Mouse (Mus musculus): ENCODE data around the gene Eif4e.
A peak's percentile ranks its signal among the peaks of the same experiment; 100 is the strongest.

Eif4e gene

DNA sequence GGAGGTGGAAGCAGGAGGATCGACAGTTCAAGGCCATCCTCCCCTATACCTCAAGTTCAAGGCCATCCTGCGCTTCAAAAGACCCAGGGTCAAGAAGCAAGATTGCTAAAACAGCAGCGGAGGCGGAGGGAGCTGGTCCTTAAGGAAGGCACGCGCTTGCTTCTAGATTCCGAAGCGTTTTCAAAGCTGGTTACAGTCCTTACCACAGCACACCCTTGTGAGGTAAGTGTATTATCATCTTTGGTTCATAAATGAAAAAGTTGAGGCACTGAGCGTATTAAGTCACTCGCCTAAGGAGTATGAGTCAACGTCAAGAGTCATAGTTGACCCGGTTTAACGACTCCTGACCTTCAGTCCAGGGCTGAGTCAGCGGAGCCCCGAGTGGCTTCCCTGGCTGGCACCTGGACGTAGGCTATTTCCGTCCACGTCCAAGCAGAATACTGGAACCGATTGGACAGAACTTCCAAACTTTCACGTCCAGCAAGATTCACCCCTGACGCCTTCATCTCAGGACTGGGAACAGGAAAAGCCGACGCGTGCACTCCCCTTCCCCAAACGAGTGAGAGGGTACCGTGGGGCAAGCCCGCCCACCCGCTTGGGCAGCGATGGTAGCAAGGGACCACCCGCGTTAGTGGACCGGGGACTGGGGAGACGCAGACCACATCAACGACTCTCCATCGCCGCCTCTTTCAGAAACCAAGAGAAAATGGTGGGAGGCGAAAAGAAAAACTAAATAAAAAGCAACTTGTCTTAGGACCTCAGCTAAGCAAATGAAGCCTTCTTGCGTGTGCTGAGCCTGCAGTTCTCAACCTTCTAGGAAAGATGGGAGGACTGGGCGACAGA, at the start of gene Eif4e:
Gene Eif4e, plus strand, starts transcription at position 107 of the 843 bp plus-strand sequence.
- DNase-seq = peak; percentile 60 to 76

DNA sequence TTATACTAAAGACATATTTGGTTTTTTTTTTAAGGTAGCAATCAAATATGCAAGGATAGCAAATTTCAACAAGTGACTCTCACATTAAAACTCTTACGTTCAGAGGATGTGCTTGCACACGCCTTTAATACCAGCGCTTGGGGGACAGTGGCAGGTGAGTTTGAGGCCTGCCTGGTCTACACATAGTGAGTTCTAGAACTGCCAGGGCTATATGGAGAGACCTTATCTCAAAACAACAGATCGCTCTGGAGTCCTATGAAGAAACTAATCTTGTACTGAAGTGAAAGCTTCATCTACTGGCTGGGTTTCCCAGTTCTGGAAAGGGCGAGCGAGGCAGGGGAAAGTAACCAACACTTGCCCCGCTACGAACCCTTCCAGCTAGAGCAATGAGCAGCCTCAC, 46.5 kb upstream of the Eif4e start:
- DNase-seq = no peak

DNA sequence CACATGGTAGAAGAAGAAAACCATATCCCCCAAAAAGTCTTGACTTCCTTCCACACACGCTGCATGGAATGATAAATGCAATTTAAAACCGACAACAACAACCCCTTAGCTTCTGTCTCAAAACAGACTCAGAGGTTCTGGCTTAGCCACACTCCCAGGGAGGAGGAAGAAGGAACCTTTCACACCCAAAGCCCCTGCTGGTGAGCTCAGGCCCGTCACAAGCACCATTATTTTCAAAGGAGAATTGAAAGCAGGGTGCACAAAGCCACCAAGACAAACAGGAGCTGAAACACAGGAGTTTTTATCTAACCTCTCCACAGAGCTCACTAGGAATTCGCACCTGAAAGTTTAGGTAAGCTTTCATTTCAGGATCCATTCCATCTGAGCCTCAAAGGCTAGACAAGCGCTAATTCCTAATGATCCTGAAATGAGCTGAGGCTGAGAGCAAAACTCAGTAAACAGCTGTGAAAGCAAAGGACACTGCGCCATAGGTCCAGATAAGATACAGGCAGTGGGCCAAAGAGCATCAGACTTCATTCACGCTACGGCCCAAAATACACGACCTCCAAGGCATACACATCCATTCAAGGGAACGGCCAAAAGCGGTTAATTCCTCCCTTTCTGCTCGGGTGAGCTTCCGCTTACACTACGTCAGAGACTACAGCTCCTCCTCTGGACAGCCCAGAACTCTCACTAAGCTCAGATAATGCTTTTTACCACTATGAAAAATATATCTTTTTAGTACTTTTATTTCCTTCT, 44.3 kb upstream of the Eif4e start:
- DNase-seq = peak in 1 of 2 experiments; percentile 11

DNA sequence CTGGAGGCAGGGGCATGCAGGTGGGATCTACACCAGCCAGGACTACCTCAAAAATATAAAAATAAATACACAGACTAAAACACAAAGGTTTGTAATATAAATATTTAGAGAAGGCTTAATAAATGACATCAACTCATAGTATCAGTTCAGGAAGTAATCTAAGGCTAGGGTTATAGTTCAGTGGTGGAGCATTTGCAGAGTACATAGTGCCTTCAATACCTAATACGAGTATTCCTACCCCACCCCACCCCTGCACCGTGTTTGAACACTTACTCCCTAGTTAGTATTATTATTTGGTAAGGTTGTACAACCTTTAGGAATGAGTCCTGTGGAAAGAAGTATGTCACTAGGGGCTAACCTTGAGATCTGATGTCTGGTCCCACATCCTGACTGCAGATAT, 42.7 kb upstream of the Eif4e start:
- no peak for DNase-seq

DNA sequence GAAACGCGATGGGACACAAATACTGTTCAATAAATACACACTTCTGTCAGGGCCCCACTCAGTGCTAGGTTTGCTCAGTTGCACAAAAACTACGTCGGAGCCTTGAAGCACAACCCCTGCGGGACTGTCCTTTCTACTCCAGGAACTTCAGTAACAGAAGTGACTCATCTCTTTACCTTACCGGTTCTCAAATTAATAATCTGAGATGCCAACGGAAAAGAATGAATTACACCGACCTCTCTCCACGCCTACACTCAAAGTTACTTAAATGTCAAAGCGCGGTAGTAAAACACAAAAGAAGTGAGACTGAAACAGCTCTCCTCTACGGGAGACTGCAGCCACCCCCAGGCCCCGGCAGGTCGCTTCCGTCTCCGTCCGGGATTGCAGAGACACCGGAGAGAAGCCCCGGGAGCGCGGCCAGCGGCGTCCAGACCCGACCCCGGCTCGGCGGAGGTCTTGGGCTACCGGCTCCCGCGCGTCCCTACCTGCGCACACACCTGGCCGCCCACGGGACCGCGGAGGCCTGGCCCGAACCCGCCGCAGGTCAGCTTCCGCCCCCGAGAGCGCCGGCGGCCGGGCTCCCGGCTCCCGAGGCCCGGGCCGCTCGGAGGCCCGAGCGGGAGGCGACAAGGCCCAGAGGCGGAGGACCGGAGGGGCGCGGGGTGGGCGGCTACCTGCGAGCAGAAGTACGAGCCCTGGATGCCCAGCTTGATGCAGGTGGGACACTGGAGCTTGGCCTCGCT, 37.2 kb upstream of the Eif4e start:
- DNase-seq = no peak

DNA sequence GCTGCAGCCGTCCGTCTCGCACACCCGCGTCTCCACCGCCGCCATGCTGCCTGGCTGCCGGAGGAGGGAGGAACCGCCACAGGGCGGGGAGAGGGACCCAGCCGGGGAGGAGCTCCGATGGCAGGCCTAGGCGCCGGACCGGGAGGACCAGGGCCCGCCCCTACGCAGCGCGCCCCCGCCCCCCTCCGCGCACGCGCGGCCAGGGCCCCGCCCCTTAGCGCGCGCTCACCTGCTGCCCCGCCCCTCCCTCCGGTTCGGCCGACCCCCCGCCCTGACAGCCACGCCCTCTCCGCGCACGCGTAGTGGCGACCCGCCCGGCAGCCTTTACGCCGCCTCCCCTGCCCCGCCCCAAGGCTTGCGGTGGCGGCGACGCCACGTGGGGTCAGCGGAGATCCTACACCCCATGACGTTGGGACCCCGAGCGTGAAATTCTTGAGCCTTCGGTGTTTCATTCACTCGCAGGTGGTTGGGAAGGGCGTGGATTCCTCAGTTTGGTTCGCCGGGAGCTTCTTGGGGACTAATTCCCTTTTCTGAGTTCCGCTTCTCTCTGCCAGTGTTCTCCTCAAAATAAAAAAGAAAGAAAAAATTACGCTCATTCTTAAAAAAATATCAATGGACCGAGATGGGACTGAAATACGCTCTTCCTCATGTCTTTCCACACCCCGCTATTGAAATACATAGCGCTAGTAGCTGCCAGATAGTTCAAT, 36.5 kb upstream of the Eif4e start, which contains the start of gene Metap1:
Gene Metap1, minus strand, starts transcription at position 189 of the 707 bp plus-strand sequence.
- peak; percentile 98 for DNase-seq

DNA sequence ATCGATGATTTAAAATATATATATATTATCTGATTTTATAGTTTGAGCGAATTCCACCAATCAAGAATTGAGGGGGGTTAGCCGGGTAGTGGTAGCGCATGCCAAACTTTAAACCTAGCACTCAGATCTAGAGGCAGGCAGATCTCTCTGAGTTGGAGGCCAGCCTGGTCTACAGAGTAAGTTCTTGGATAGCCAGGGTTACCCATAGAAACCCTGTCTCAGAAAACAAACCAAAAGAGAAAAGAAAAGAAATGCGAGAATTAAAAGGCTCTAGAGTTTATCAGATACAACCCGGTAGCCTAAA, 36.0 kb upstream of the Eif4e start:
- DNase-seq = no peak

DNA sequence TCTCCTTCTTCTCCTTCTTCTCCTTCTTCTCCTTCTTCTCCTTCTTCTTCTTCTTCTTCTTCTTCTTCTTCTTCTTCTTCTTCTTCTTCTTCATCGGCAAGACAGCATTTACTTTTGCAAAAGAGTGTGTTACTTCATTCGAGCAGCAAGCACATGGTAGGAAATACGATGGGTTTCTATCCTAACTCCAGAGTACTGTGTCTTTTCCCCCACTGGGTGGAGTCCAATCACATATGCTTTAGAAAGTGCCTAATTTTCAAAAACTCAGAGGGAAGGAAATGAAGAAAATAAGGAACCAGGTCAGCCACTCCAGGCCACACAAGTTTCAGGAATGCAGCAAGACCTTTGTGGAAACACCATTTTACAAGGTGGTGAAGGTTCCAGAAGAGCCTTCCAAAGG, 32.3 kb upstream of the Eif4e start:
- DNase-seq = no peak

DNA sequence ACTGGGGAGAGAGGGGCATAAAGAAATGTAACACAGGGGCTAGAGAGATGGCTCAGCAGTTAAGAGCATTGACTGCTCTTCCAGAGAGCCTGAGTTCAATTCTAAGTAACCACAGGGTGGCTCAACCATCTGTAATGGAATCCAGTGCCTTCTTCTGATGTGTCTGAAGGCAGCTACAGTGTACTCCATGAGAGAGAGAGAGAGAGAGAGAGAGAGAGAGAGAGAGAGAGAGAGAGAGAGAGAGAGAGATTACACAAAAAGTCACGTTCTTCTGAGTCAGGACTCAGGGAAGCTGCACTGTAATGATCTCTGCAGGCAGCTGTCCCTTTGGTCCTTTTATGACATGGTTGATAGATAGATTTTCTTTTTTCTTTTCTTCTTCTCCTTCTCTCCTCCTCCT, 31.4 kb upstream of the Eif4e start:
- no peak for DNase-seq

DNA sequence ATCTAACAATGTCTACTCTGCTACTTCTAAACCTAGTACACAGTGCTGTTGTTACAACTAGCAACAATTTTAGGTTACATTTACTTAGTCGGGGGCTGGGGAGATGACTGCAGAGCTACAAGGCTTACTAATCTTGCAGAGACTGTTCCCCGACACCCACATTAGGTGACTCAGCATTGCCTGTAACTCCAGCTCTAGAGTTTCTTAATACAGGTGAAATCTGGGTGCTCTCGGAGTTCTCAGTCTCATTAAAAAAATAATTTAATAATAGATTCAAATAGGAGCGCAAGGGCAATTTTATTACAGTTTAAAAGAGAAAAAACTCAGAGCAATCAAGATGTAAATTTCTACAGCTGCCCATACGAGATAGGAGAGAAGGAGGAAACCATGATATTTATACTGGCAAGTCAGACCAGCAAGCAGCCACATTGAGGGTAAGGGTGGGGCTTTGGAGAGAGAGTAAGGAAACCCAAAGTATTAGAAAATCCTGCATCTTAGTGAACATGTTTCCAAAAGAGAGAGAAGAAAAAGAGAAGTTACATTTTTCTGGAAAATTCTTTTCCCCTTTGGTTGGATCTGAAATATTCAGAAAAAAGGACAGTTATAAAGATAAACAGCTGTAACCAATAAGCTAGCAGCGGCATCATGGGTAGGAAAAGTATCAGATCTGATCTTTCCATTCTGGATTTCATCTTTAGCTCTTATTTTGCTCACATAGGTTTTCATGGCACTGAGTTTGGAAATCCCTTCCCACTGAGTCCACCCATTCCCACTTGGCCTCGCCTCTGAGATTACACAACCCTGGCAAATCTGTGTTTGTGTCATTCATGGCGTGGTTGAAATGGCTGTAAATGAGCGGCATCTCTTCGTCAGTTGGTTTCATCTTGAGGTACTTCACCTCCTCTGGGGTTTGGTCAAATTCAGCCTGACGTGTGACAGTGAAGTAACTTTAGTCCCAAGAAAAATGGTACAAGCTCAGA, 30.5 kb upstream of the Eif4e start:
- no peak for DNase-seq

DNA sequence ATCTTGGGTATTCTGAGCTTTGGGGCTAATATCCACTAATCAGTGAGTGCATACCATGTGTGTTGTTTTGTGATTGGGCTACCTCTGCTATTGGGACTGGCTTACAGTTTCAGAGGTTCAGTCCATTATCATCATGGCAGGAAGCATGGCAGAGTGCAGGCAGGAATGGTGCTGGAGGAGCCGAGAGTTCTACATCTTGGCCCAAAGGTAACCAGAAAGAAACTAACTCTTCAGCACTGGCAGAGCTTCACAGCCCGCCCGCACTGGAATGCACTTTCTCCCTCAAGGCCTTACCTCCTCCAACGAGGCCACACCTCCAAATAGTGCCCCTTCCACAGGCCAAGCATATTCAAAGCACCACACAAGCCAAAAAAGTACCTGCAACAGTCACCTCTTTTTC, 27.2 kb upstream of the Eif4e start:
- no peak for DNase-seq

DNA sequence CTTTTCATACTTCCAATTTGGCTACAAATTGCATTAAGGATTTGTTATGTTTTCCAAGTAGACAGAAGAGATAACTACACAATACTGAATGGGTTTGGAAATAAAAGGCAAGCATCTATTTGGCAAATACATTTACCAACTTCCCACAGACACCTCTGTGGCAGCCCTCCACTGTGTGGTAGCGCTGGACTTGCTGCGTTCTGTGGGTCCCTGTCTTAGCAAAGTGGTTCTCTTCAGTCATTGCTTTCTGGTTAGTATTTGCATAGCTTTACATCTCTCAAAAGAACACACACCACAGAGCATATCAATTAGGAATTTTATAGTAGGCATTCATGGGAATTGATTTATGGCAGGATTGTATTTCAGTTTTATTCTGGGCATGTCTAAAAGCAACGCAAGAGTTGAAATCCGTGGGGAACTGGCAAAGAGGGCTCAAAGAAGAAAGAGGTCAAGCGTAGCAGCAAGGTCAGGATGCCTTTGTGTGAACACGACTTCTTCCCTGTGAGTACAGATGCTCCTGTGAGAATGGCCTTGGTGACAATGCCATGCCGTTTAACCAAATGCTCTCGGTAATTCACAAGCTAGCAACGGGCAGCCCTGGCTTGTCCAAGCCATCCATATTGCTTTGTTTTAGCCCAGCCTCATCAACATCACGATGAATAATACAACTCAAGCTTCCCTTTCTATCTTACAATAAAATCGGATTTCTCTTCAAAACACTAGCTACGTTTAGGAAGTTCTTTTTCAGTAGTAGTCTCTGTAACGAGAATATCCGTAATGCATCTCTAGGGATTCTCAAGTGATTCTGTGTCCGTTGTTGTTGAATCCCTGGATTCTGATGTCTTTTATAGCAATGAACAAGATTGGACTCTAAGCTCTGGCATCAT, 25.9 kb upstream of the Eif4e start:
- DNase-seq = no peak

DNA sequence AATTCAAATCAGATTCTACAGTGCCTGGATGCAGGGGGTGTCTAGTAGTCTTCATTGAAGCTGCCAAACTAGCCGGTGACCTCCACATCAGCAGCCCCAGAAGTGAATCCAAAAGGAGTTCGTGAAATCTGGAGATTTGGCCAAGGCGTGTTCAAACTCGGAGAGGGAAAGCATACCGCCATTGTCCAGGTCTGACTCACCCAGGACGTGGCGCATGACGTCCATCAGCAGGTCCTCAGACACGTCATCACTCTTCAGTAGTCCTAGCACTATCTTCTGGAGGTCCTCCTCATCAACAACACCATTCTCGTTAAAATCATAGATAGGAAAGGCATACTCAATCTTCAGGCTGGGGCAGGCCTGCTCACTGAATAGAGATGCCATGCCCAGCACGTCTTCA, 22.2 kb upstream of the Eif4e start:
- no peak for DNase-seq

DNA sequence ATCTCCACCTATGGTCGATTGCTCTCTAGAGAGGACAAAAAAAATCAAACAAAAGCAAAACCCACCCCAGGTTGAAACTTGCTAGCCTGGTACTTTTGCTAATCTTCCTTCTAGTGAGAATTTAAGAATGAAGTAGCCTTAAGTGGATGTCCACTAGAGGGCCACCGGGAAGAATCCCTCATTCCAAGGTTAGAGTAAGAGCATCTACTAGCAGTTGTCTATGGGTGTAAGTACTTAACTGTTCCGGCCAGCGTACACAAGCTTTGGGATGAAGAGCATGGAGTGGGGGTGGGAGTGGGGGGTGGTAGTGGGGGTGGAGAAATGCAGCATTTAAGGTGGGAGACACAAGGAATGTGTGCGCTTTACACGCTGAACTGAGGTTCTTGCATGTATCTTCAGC, 19.2 kb upstream of the Eif4e start:
- peak; percentile 63 to 69 for DNase-seq

DNA sequence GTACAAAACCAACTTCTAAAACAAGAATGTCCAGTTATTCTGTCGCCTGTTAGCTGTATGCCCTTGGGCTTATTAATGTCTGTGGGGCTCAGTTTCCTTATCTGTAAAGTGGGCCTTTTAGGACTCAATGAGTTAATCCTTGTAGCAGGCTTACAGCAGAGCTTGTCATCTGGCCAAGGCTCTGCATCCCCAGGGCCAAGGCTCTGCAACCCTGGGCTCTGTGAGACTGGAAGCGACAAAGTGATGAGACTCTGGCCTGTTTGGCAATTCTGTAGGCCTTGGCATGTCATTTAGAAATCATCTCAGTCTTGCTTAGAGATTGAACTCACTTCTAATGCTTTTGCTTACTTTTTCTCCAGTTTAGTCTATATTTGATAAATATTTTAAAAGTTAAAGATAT, 16.4 kb upstream of the Eif4e start:
- DNase-seq = no peak

DNA sequence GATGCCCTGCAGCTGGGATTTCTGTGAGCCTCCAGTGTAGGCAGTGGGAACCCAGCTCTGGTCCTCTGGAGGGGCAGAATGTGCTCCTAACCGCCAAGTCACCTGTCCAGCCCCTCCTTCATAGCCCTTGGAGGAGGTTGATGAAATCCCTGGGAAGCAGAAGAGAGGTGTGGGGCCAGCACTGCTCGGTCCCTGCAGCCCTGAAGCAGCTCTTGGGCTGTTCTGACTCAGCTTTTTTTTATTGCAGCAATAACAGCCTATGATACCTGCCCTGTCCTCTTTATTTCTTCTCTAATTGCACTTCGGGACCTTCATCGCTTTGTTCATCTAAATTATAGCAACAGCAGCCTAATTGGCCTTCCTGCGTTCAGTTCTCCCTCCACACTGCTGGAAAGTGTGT, 15.5 kb upstream of the Eif4e start:
- no peak for DNase-seq

DNA sequence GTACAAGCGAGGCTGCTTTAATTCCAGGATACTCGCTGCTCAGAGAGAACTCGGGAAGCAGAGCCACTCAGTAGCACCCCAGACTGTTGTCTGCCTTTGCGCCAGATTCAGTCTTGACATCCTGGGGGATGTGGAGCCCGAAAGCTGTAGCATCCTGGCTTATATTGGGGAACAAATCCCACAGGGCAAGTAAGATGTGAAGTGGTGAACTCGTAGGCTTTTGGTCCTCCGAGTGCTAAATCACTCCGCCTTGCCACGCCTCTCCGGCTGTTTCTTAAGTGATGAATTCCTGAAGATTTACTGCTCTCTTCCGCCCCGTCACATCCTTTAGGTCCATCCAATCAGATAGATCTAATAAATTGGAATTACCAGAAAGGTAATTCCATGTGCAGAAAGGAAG, 12.7 kb upstream of the Eif4e start:
- DNase-seq = peak; percentile 40 to 59

DNA sequence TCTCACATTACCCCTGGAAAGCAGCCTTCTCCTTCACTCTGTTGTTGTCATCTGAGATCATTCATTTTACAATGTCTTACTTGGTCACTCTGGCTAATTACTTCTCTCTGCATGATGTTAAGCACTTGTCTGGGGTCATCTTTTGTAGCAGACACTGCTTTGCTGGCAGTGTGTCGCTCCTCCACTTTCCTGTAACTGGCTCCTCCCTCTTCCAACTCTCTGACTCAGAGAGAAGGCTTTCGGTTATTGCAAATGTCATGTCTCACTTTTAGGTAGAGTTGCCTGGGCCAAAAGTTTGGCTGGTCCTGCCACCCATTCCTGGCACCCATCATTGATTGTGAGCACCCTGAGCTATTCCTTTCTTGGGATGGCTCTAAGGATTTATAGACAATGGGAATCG, 11.2 kb upstream of the Eif4e start:
- no peak for DNase-seq

DNA sequence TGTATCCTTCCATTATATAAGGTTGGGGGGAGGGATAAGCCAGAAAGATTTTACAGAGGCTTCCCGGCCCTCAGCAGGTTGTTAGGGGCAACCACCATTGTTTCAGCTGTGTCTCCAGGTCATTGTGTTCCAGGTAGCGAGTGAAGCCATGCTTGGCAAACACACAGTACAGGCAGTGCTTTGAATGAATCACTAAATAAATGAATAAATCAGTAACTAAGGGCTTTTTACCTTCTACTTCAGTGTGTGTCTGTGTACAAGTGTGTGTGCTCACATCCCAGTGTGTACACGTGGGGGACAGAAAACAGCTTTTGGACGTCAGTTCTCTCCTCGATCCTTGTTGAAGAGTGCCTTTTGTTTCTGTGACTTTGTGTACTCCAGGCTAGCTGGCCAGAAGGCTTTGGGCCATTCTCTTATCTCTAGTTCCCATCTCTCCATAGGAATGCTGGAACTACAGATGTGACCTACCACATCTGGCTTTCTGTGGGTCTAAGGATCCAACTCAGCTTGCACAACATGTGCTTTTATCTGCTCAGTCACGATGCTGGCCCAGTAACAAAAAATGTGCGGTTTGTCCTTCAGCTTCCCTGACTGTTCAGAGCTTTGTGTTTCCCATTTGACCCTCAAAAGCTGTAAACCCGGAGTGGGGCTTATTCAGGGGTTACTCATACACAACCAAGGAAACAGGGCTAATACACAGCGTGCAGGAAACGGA, 10.2 kb upstream of the Eif4e start:
- peak; percentile 20 to 31 for DNase-seq

DNA sequence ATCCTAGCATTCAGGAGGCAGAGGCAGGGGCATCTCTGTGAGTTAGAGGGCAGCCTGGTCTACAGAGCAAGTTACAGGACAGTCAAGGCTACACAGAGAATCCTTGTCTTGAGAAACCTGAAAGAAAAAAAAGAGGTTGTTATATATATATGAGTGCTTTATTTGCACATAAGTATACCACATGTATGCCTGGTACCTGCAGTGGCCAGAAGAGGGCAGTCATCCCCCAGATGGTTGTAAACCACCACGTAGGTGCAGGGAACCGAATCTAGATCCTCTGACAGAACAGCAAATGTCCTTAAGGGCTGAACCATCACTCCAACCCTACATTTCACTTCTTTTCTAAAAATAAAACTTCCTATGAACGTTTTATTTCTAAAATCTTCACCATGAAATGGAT, 8.1 kb upstream of the Eif4e start:
- DNase-seq = peak in 1 of 2 experiments; percentile 18
